Mouse (Mus musculus): Measurements from ENCODE around the gene Klra9. TPM values are rescaled to one million over a fixed set of nuclear protein-coding genes. Genes with fewer than 3 reads are reported as not detected.
"Not testable (repeated sequence)": the region's sequence is repeated elsewhere in the genome, so short reads cannot be mapped to it uniquely, and the experiment has no call there.

Gene Klra9
- not detected in 2 replicates for polyA plus RNA-seq (2015; fragmentation: Nextera tagmentation; extraction: Ambion mirVana)

GRCm38 (mm10) chr6:130193012-130193411 lies at the start of gene Klra9:
TSS of gene Klra9 (minus strand) at chr6:130193112.
- H3K4me3 ChIP-seq; H3K4me1 ChIP-seq; H3K4me2 ChIP-seq (replicated peaks); H3K27ac ChIP-seq (replicated peaks); H3K36me3 ChIP-seq; ATAC-seq (replicated peaks); H3K27me3 ChIP-seq; H3K9me3 ChIP-seq; H3K9ac ChIP-seq (replicated peaks): not testable (repeated sequence)
- WGBS, result 60% methylated on average over 3 of the region's 3 CpGs

GRCm38 (mm10) chr6:130237536-130237935 lies 44.6 kb upstream of the Klra9 start:
- ATAC-seq (replicated peaks), result no peak
- Histone ChIP-seq H3K27ac (replicated peaks) (no peak overlapping the region), H3K9ac (replicated peaks) (no peak overlapping the region), H3K4me3 (no peak overlapping the region), H3K9me3 (no peaks in the 10 kb centered on the region), H3K36me3 (no peaks in the 10 kb centered on the region), H3K27me3 (no peaks in the 10 kb centered on the region), H3K4me2 (replicated peaks) (no peak overlapping the region), H3K4me1 (no peaks in the 10 kb centered on the region)
- 70% methylated on average over 2 of the region's 2 CpGs for WGBS

GRCm38 (mm10) chr6:130236635-130237034 lies 43.7 kb upstream of the Klra9 start:
- no peak overlapping the region for H3K9ac ChIP-seq (replicated peaks)
- H3K27ac ChIP-seq (replicated peaks), result no peak overlapping the region
- no peak for ATAC-seq (replicated peaks)
- H3K27me3 ChIP-seq, result no peaks in the 10 kb centered on the region
- WGBS, result 45% methylated on average over 1 of the region's 1 CpGs
- H3K4me1 ChIP-seq, result no peaks in the 10 kb centered on the region
- H3K4me3 ChIP-seq, result no peak overlapping the region
- peaks cover 3% of the 10 kb centered on the region; the same call in 1 of the 2 replicates for H3K9me3 ChIP-seq
- no peaks in the 10 kb centered on the region for H3K36me3 ChIP-seq
- H3K4me2 ChIP-seq (replicated peaks), result no peak overlapping the region

GRCm38 (mm10) chr6:130233222-130233621 lies 40.3 kb upstream of the Klra9 start, which contains the start of gene Klra7:
TSS of gene Klra7 (minus strand) at chr6:130233322.
- no peak within 1 kb of the TSS for H3K4me3 ChIP-seq
- no peak within 1 kb of the TSS for H3K27ac ChIP-seq (replicated peaks)
- no peak within 1 kb of the TSS for H3K9ac ChIP-seq (replicated peaks)
- H3K4me1 ChIP-seq, result no peaks in the 10 kb centered on the region
- ATAC-seq (replicated peaks), result no peak
- H3K4me2 ChIP-seq (replicated peaks), result no peak within 1 kb of the TSS
- H3K36me3 ChIP-seq, result no peaks in the 10 kb centered on the region
- no peaks in the 10 kb centered on the region for H3K27me3 ChIP-seq
- peaks cover 10% of the 10 kb centered on the region; the same call in 1 of the 2 replicates for H3K9me3 ChIP-seq

GRCm38 (mm10) chr6:130197453-130197852 lies 4.5 kb upstream of the Klra9 start:
- not testable (repeated sequence) for H3K9ac ChIP-seq (replicated peaks); H3K4me3 ChIP-seq; H3K36me3 ChIP-seq; H3K27ac ChIP-seq (replicated peaks); H3K4me1 ChIP-seq; H3K4me2 ChIP-seq (replicated peaks); H3K9me3 ChIP-seq; H3K27me3 ChIP-seq; ATAC-seq (replicated peaks)
- WGBS, result 89% methylated on average over 1 of the region's 1 CpGs

- not testable (repeated sequence) for H3K9me3 ChIP-seq; H3K27me3 ChIP-seq; H3K36me3 ChIP-seq; H3K4me1 ChIP-seq; H3K27ac ChIP-seq (replicated peaks); H3K4me3 ChIP-seq; H3K4me2 ChIP-seq (replicated peaks); H3K9ac ChIP-seq (replicated peaks); ATAC-seq (replicated peaks)
- 69% methylated on average over 4 of the region's 4 CpGs for WGBS
Observed at GRCm38 (mm10) chr6:130129798-130130197, 63.1 kb downstream of the Klra9 start, which contains the start of gene Klra8. TSS of gene Klra8 (minus strand) at chr6:130129898.

Other genes with a start within 250 kb of the Klra9 start
- not detected in 2 replicates for gene Klra6, start 166.2 kb downstream of the Klra9 start, polyA plus RNA-seq (2015; fragmentation: Nextera tagmentation; extraction: Ambion mirVana)
- not detected in 2 replicates for gene Klra4, start 125.8 kb downstream of the Klra9 start, polyA plus RNA-seq (2015; fragmentation: Nextera tagmentation; extraction: Ambion mirVana)
- gene Klra8, start 63.2 kb downstream of the Klra9 start, polyA plus RNA-seq (2015; fragmentation: Nextera tagmentation; extraction: Ambion mirVana), result not detected in 2 replicates
- not detected in 2 replicates for gene Klra7, start 40.2 kb upstream of the Klra9 start, polyA plus RNA-seq (2015; fragmentation: Nextera tagmentation; extraction: Ambion mirVana)
- gene Klra10, start 88.8 kb upstream of the Klra9 start, polyA plus RNA-seq (2015; fragmentation: Nextera tagmentation; extraction: Ambion mirVana), result not detected in 2 replicates
- not detected in 2 replicates for gene Klra3, start 144.5 kb upstream of the Klra9 start, polyA plus RNA-seq (2015; fragmentation: Nextera tagmentation; extraction: Ambion mirVana)
- gene Klra1, start 193.8 kb upstream of the Klra9 start, polyA plus RNA-seq (2015; fragmentation: Nextera tagmentation; extraction: Ambion mirVana), result not detected in 2 replicates

Data from forebrain, embryonic 15.5 days (tissue).